Mouse (Mus musculus) MEL-GATA-1-ER (cell line): ENCODE results near the gene Rabgap1l.
A peak's percentile ranks its signal among the peaks of the same experiment; 100 is the strongest.
"Not testable (repeated sequence)": the region's sequence is repeated elsewhere in the genome, so short reads cannot be mapped to it uniquely, and the experiment has no call there.

Source experiments
- DNase-seq: peaks from one replicate; pipeline ENCODE4 v3.0.0-alpha.2; 2012; ENCODE audit warnings: low read depth; ENCODE audit errors: extremely low read depth

Gene Rabgap1l

DNA sequence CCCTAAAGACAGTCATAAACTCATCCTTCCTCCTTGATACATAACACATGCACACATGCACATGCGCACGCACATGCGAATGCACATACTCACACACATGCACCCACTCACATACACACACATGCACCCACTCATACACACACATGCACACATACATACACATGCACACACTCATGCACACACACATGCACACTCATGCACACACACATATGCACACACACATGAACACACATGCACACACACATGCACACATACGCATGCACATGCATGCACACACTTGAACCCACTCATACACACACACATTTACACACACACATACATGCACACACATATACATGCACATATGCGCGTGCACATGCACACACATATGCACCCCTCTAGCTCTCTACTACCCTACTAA lies 89.2 kb downstream of the Rabgap1l start:
- no peak for DNase-seq

DNA sequence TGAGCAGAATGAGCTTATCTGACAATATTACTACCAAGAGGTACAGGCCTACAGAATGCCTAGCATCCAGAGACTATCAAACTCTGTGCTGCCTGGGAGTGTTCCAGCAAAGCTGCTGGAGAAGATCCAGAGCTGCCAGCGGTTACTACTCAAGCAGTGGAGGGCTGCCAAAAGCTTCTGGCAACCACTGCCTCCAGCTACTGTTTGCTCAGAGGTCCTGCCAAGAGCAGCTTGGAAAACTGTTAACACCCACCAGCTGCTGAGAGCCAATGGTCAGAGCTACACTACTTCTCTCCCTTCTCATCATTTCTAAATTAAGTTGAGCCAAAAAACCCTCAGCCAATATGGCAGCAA lies 99.9 kb downstream of the Rabgap1l start:
- DNase-seq, result no peak

DNA sequence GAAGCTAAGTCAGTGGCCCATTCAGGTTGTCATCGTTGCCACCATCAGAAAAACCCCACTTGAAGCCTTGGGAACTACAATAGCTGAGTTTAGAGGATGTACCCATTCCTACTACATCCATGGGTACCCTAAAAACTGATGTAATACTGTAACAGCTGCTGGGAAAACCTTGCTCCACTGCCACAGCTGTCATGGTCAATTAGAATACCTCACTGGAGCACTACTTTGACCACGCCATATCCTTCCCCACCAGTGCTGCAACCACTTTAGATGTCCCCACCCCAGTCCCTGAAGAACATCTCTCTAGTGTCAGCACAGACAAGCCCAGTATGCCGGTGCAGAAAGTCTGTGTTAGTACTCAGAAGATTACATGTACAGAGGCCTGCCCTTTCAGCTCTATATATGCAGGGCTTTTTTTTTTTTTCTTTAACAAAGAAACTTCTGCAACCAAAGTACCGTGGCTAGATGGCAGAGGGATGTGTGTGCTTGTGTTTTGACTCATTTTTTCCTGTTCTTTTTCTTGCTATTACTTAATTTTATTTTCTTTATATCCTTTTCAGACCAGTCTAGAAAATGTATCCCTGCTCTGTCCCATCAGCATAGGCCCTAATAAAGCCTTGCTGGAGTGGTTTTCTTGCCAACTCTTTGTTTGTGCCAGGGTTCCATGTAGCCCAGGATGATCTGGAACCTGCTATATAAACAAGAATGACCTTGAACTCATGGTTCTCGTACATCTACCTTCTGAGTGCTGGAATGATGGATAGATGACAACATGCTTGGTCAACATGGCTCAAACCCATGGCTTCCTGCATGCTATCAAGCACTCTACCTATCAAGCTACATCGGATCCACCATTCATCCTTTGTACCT lies 100.6 kb downstream of the Rabgap1l start:
- DNase-seq, result no peak

DNA sequence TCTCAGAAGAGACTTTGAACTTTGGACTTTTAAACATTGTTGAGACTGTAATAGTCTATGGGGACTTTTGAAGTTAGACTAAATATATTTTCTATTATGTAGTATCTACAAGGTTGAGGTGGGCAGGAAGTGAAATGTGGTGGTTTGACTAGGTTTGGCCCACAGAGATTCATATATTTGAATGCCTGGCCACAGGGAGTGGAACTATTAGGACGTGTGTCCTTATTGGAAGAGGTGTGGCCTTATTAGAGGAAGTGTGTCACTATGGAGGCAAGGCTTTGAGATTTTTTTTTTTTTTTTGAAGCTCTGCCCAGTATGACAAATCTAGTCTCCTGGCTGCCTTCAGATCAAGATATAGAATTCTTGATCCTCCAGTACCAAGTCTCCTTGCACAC lies 101.8 kb downstream of the Rabgap1l start:
- DNase-seq, result no peak

DNA sequence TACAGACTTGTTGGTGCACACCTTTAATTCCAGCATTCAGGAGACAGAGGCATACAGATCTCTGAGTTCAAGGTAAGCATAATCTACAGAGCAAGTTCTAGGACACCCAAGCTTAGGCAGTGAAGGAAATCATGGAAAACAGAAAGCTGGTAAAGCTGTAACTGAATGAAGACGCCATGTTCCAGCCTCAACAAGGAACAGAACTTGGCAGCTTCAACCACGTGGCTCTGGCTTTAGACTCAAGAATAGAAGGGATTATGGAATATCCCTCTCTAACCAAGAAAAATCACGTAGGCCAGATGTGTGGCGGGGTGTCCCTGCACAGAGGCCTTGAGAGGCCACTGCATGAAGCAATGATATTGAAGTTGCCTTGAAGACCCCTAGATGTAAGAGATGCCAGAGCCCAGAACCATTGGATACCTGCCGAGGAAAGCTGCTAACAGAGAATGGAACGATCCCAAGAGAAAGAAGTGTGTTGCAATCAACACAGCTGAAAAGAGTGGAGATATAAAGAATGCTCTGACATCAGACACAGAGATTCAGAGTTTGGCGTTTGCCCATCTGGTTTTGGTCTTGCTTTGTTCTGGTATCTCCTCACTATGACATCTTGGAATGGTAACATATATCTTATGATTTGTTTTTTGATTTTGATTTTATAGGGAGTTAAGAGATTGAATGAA lies 102.4 kb downstream of the Rabgap1l start:
- DNase-seq, result no peak

DNA sequence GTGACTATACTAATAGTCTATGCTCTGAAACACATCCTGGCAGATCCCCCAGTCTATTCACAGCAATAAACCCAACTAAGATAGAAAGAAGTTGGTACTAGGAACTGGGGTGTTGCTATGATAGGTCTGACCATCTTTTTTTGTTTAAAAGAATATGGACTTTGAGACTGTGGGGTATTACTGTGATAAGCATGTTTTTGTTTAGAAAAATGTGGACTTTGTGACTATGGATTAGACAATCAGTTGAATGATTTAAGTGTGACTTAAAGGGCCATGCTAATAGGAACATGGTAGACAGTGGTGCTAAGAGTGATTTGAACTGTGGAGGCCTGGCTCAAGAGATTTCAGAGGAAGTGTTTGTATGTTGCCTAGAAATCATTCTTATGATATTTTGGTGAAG lies 103.5 kb downstream of the Rabgap1l start:
- DNase-seq, result no peak

DNA sequence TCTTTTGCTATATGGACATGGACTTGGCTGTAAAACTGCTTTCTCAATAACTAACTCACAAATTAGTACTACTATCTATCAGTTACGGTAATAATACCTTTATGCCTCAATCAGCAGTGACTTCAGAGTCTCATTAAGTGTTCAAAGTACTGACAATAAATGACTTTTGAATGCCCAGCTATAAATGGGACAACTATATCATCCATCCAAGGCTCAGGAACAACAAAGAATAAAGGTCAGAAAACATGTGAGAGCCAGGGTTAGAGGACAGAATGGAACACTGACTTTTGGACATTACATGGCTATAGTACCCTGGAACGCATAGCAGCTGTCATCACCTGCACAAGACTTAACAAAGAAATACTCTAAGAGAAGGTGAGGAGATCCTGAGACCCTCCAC lies 108.8 kb downstream of the Rabgap1l start:
- no peak for DNase-seq

DNA sequence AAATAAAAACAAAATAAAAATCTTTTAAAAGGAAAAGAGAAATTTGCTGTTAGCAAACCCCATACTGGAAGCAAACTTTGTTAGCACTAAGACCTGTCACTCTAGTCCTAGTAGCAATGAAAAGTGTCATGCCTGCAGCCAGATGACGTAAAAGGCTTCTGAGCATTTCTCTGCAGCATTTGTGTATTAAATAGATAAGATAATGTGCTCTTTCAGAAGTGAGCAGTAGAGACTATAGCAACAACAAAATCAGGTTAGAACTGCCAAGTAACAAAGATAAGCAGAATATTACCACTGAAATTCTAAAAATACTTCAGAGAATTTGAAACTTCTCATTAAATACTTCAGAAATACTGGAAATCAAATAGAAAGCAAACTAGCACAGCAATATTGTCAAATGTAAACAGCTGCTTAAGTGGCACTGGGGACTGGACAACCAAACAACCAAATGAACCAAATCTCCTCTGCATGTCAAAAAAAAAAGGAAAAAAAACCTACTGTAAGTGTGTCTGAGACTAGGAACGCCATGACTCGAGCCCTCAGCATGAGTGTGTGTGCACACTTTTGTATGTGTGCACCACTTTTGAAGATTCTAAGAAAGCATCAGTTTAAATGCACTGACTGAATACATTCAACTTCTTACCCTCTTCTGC lies 111.5 kb downstream of the Rabgap1l start:
- peak; percentile 37 for DNase-seq

DNA sequence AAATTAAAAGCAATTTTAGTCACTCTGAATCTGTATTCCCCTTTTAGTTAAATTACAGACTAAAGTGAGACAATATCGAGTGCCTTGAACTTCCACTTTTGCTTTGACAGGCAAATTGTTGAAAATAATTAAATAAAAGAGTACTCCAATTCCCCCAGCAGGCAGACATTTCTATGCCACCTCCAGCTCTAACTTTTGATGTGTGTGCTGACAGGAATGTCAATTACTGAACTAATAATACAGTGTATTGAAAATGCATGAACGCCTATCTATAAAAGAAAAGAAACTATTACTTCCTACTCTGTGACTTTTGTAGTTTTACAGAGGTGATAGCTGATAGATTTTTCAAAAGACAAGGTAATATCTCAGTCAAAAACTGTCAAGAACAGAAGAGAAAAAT lies 118.2 kb downstream of the Rabgap1l start:
- DNase-seq, result no peak

DNA sequence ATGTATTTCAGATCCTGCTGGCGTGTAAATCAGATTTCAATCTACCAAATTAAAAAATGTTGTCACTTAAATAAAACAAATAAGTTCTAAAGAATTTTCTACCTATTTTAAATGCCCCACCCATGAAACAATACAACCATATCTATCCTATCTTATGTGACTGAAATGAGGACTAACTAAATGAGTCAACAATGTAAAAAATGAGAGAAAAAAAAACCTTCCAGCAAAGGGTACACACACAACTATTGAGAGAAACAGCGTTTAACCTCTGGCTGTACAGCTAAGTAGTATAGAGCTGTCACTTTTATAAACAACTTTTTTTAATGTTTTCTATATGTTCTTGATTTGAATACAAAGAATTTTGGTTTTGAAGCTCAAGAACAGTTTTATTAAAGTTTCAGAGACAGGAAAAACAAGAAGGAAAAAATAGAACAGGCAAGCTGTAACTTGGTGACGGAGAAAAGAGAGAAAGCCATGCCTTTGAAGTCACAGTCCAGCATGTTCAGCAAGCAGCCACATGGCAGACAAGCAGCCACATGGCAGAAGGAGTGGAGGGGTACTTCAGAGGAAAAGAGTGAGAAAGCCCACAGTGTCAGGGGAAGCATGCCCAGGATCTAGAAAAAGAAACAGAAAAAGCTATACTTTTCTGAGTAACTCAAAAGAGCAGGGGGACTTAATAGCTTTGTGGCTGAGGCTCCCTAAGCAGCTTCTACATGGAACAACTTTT lies 120.8 kb downstream of the Rabgap1l start:
- no peak for DNase-seq

DNA sequence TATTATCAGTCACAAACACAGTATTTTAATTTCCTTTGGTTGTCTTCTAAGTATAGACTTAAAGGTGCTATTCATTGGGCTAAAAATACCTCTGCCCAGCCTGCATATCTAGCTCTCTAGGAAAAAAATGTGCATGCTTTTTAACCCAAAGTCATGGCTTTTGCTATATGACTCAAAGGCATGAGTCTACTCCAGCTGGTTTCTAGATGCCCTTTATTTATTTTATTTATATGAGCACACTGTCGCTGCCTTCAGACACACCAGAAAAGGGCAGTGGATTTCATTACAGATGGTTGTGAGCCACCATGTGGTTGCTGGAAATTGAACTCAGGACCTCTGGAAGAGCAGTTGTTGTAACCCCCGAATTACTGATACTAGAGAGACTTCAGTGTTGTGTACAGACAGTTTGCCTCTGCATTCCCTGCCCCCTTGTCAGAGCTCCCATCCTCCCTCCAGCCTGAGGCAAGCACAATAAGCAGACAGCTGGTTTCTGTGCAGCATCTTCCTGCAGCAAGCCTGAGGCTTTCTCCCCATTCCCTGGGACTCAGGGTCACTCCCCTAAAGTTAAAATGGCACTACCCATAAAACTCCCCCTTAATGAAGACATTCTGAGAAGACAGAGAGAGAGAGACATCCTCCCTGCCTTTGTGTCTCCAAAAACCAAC lies 137.1 kb downstream of the Rabgap1l start:
- DNase-seq, result no peak

DNA sequence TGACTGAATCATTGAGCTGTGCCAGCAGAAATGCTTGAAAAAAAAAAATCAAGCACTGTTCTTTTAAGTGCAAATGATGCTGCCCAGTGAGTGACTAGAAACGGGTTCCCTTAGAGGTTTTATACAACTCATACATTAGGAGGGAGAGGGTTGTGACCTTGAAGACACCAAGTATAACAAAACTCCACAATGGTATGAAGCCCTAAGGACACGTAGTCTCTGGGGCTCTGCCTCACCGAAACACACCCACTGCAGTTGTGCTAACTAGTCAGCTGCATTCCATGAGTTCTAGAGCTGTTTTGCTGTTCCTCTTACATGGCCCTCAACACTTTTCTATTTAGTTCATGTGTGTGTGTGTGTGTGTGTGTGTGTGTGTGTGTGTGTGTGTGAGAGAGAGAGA lies 141.3 kb downstream of the Rabgap1l start:
- DNase-seq, result no peak

DNA sequence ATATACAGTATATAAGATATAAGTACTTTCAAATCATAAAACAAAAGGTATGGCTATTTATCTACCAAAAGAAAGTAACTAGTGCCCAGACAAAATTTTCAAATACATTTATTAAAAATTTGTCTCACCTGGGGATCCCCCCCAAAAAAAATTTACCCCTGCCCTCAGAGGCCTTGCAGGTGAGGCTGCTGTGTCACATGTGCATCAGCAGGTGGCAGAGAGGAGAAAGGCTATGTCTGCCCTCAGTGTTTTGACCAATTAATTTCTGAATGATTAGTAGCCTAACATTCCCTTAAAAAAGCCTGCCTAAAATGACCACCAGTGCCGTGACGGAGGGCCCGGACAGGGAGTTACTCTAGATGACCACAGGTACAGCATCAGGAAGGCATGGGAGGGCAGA lies 147.6 kb downstream of the Rabgap1l start:
- DNase-seq, result no peak

DNA sequence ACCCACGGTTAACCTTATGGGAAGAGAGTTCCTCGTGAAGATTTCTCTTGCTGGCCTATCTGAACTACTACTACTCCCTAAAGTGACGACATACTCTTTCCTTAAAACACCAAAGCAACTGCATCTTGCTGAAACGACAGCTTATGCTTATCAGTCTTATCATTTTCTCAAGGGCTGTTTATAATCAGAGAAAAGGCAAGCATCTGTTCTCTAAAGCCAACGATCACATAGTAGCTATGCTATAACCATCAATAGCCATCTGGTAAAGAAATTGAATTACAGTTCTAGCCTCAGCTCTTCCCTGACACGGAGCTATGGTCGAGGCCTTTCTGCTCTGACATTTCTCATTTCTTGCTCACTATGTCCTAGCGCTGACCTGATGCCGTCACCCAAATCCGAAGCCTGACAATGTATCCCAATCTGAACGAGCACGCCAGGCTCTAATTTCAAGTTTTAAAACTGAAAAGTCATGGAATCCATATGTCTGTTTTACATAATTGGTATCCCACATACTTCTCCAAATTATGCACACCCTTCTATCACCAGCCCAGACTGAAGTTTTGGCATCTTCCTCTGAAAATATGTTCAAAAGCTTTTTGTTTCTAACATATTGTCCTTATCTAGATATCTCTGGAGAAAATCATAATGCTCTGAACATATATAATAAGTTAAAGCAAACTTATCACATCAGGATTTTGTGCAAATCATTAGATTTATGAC lies 164.6 kb downstream of the Rabgap1l start:
- DNase-seq, result no peak

DNA sequence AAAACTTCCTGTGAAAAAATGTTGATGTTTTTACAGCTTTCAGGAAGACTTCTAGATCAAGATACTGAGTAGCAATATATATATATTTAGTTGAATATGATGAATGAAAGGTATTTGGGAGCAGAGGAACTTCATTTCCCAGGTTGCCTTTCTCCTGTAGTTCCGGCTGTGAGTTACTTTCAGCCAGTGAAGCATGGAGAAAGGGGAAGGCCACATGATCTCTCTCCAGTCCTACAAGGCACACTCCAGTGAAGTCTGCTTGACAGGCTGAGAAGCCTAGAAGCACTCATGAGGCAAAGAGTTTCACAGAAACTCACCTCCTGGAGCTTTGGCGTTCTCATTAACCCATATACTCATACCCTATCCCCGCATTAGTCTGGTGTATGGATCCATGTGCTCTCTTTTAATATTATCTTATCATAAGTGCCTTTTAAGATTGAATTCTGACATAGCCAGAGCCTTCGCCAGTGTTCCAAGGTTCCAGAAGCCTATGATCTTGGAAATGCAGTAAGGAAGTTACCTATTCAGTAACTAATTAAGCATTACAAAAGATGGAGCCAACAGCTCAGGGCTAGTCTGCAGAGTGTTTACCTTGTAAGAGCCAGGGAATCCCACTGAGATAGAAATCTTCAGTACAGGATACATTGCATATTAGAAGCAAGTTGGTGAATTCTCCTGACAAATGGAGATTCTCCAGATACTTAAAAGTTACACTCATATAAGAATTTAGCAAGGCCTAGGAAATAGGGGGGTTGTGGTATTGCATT lies 168.5 kb downstream of the Rabgap1l start:
- DNase-seq, result not testable (repeated sequence)

DNA sequence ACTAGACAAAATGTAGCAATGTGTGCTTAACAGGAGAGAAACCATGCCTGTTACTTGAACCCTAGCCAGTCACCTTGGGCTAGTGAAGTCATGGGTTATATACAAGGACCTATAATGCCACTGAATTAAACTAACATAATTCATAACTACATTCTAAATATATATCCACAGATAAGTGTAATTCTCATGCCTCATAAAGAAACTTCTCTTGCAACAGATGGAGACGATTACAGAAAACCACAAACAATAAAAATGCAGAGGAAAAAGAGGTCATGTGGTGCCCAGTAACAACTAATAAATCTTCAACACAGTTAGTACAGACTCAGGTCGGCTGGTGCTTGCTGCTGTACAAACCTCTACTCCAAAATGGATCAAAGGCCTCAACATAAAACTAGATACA lies 174.8 kb downstream of the Rabgap1l start:
- no peak for DNase-seq

DNA sequence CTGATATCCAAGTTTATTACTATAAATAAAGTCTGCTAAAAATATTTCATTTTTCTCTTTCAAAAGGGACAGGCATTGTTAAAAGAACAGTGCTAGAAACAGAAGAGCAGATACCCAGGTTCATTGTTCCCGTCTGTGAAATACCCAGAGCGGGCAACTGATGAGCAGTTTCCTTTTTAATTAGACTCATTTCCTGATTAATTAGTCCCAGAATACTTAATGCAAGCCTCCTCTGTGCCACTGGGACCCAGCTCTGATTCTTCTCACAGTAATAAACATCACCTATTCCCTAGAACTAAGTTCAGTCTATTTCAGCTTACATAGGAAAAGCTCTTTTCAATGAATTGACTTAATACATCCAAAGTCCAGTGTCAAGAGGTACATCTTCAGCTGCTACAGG lies 186.6 kb downstream of the Rabgap1l start:
- no peak for DNase-seq

DNA sequence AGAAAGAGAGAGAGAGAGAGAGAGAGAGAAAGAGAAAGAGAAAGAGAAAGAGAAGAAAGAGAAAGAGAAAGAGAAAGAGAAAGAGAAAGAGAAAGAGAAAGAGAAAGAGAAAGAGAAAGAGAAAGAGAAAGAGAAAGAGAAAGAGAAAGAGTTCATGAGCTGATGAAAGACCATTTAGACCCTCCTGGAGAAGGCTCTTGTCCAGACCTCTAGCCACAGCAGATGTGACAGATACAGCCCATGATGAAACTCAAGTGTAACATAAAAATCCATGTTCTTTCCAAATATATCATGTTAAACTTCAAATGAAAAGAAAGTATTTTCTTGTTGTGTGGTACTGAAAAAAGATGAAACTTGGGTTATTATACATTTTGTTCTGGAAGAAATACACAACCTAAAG lies 189.7 kb downstream of the Rabgap1l start:
- DNase-seq, result not testable (repeated sequence)

DNA sequence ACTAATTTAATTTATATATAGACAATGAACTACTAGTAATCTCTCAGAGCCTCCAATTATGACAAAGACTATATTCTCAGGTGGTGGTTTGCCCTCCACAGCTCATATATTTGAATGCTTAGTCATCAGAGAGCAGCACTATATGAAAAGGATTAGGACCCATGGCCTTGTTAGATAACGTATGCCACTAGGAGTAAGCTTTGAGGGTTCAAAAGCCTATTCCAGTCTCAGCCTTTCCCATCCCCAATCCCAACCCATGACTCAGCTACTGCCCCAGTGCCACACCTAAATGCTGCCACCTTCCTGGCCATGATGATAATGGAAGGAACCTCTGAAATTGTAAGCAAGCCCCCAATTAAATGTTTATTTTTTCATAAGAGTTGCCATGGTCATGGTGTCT lies 195.6 kb downstream of the Rabgap1l start:
- no peak for DNase-seq

DNA sequence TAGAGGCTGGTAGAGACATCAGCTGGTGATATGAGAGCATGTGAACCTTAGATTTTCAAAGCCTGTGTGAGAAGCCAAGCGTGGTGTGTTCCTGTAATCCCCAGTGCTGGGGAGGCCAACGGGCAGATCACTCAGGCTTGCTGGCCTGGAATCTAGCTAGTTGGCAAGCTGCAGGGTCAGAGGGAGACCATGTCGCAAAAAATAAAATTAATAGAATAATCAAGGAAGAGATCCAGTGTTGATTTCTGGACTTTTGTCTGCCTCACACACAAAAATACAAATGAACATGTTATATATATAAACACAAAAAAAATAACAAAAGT lies 196.1 kb downstream of the Rabgap1l start:
- DNase-seq, result no peak
